ENCODE assay signal across 20 mouse cellular contexts in genomic region chr7:99362137-99362536, GRCm38 (mm10).
"Had no signal": no experiment of that assay in that cellular context is flagged by ENCODE, and none has a peak within 500 bp of the region (broad histone marks: within the 10 kb centered on the region; RNA-seq: fewer than 3 reads in every experiment).

No protein-coding gene starts in this region.

- H3K27me3 ChIP-seq: limb, embryonic 15.5 days had no signal

- H3K27ac ChIP-seq: layer of hippocampus, adult 2 months; liver, embryonic 14.5 days; macrophage had no signal

- H3K36me3 ChIP-seq: limb, embryonic 15.5 days; midbrain, embryonic 13.5 days had no signal

- H3K9ac ChIP-seq: limb, embryonic 15.5 days; liver, embryonic 14.5 days; liver, postnatal 0 days; lung, embryonic 14.5 days; midbrain, embryonic 13.5 days had no signal

- H3K4me2 ChIP-seq: limb, embryonic 15.5 days; liver, embryonic 11.5 days; lung, embryonic 14.5 days; midbrain, embryonic 13.5 days had no signal

- H3K4me3 ChIP-seq: layer of hippocampus, adult 2 months; limb, embryonic 15.5 days; midbrain, embryonic 13.5 days had no signal

- DNase-seq: kidney, adult 18-20 months; kidney, adult 9 months; kidney, postnatal 14 days; kidney, postnatal 4 days; layer of hippocampus, adult 9-11 months; liver, postnatal 0 days; lung, embryonic 14.5 days; right cerebral cortex, adult 18-20 months; right cerebral cortex, postnatal 14 days; right cerebral cortex, postnatal 4 days; thymus, adult 2 months; thymus, postnatal 14 days; thymus, postnatal 4 days had no signal

- ATAC-seq: liver, postnatal 0 days; lung, postnatal 0 days; midbrain, embryonic 13.5 days had no signal

- H3K9me3 ChIP-seq: limb, embryonic 15.5 days; midbrain, embryonic 13.5 days had no signal
